Mouse (Mus musculus): ENCODE measurements around the gene Aanat. TPM values are rescaled to one million over a fixed set of nuclear protein-coding genes. Genes with fewer than 3 reads are reported as not detected.
"Not testable (repeated sequence)": the region's sequence is repeated elsewhere in the genome, so short reads cannot be mapped to it uniquely, and the experiment has no call there.

Gene Aanat
- total and polyA plus RNA-seq, 2 experiments from 2014 or later, result 0.82 to 0.94 TPM

DNA sequence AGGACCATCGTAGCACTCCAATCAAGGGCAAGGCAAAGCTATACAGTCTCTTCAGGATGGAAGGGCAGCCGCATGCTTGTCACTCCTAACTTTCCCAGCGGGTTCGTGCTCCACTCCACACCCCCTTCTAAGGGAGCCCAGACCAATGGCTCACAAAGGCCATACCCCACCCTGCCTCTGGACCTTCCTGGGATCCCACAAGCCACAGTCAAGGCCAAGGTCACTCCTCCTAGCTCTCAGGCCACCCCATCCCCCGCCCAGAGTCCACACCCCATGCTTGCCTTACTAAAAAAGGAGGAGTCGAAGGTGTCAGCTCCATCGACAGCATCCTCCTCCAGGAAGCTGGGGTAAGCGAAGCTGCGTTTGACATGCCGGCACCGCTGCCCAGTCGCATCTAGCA lies 17.9 kb downstream of the Aanat start:
- 91% methylated on average over 12 of the region's 12 CpGs for WGBS
- DNase-seq (ENCODE audit: low spot score) (no peak), ATAC-seq (ENCODE audit: low FRiP score) (no peak)
- no peaks in the 10 kb centered on the region for H3K4me1 ChIP-seq (ENCODE audit: insufficient read depth, low read length)
- H3K4me3 ChIP-seq (ENCODE audit: low read depth, low read length), result no peak overlapping the region
- no peaks in the 10 kb centered on the region for H3K27me3 ChIP-seq (ENCODE audit: insufficient read depth, low read length)
- H3K9me3 ChIP-seq (ENCODE audit: low read length), result no peaks in the 10 kb centered on the region
- H3K27ac ChIP-seq (ENCODE audit: low read depth, low read length), result no peak overlapping the region
- H3K9ac ChIP-seq (replicated peaks; ENCODE audit: low read length, poor library complexity, severe bottlenecking), result no peak overlapping the region
- TF ChIP-seq CTCF (IDR thresholded peaks at IDR 0.05), result no peak
- no peaks in the 10 kb centered on the region for H3K36me3 ChIP-seq (ENCODE audit: insufficient read depth, low read length)
- no peak overlapping the region for H3K4me2 ChIP-seq (ENCODE audit: low read depth, low read length, poor library complexity, severe bottlenecking)

DNA sequence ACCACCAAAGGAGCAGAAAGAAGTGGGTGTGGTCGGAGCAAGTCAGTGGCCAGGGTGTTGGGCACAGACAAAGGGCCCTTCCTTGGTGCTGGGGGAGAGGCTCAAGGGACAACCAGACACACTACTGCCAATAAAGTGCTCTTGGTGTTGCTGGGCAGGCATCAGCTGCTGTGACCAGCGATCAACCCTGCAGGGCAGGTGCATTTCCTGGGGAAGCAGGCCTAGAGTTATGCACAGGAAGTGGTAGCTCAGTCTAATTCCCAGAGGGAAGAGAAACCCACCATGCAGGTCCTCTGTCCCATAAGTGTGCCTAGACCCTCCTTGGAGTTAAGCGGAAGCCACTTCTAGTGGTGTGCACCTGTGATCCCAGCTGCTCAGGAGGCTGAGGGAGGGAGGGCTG lies 21.5 kb downstream of the Aanat start:
- Histone ChIP-seq H3K4me2 (ENCODE audit: low read depth, low read length, poor library complexity, severe bottlenecking) (no peak overlapping the region), H3K9ac (replicated peaks; ENCODE audit: low read length, poor library complexity, severe bottlenecking) (no peak overlapping the region), H3K9me3 (ENCODE audit: low read length) (no peaks in the 10 kb centered on the region), H3K27ac (ENCODE audit: low read depth, low read length) (no peak overlapping the region), H3K4me3 (ENCODE audit: low read depth, low read length) (no peak overlapping the region), H3K4me1 (ENCODE audit: insufficient read depth, low read length) (no peaks in the 10 kb centered on the region), H3K36me3 (ENCODE audit: insufficient read depth, low read length) (no peaks in the 10 kb centered on the region), H3K27me3 (ENCODE audit: insufficient read depth, low read length) (no peaks in the 10 kb centered on the region)
- ATAC-seq (ENCODE audit: low FRiP score) (no peak), DNase-seq (ENCODE audit: low spot score) (no peak)
- 94% methylated on average over 3 of the region's 3 CpGs for WGBS
- TF ChIP-seq CTCF (IDR thresholded peaks at IDR 0.05), result no peak

DNA sequence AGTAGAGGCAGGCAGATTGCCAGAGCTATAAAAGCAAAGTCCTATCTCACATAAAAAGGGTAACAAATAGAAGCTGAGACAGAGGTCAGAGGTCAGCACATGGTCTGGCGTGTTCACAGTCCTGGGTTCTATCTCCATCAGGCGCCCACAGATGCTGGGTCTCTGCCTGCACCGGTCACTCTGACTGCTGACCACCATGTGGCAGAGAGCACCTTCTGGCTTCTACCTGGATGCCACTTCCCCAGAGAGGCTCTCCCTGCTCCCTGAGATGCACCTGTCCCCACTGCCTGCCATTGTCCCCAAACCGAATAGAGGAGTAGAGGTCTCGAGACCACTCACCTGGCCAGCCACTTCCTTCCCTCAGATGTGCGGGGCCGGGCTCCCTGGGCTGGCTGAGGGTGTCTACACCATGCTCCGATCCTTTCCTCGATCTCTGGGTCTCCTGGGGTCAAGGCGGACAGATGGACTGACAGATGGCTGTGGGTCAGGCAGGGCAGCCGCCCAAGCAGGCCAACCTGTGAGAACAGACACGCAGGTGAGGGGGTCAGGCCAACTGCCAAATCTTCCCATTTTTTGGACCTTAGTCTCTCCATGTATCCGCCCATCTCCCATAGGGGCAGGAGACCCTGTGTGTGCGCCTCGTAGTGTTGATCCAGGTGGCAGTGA lies 23.9 kb downstream of the Aanat start:
- H3K27ac ChIP-seq (ENCODE audit: low read depth, low read length), result no peak overlapping the region
- no peaks in the 10 kb centered on the region for H3K4me1 ChIP-seq (ENCODE audit: insufficient read depth, low read length)
- H3K27me3 ChIP-seq (ENCODE audit: insufficient read depth, low read length), result no peaks in the 10 kb centered on the region
- 85% methylated on average over 15 of the region's 15 CpGs for WGBS
- no peak overlapping the region for H3K9ac ChIP-seq (replicated peaks; ENCODE audit: low read length, poor library complexity, severe bottlenecking)
- H3K36me3 ChIP-seq (ENCODE audit: insufficient read depth, low read length), result no peaks in the 10 kb centered on the region
- no peak for TF ChIP-seq CTCF (IDR thresholded peaks at IDR 0.05)
- H3K4me3 ChIP-seq (ENCODE audit: low read depth, low read length), result no peak overlapping the region
- ATAC-seq (ENCODE audit: low FRiP score) (no peak), DNase-seq (ENCODE audit: low spot score) (no peak)
- no peak overlapping the region for H3K4me2 ChIP-seq (ENCODE audit: low read depth, low read length, poor library complexity, severe bottlenecking)
- H3K9me3 ChIP-seq (ENCODE audit: low read length), result no peaks in the 10 kb centered on the region

- not testable (repeated sequence) for H3K9me3 ChIP-seq (ENCODE audit: low read length); H3K36me3 ChIP-seq (ENCODE audit: insufficient read depth, low read length); H3K27me3 ChIP-seq (ENCODE audit: insufficient read depth, low read length); H3K4me3 ChIP-seq (ENCODE audit: low read depth, low read length); DNase-seq (ENCODE audit: low spot score); H3K27ac ChIP-seq (ENCODE audit: low read depth, low read length); H3K9ac ChIP-seq (replicated peaks; ENCODE audit: low read length, poor library complexity, severe bottlenecking); ATAC-seq (ENCODE audit: low FRiP score); H3K4me1 ChIP-seq (ENCODE audit: insufficient read depth, low read length); H3K4me2 ChIP-seq (ENCODE audit: low read depth, low read length, poor library complexity, severe bottlenecking)
- 88% methylated on average over 8 of the region's 9 CpGs for WGBS
Observed at GRCm38 (mm10) chr11:116611168-116611567, 24.9 kb downstream of the Aanat start.

GRCm38 (mm10) chr11:116611883-116612282 lies 25.7 kb downstream of the Aanat start:
- H3K4me1 ChIP-seq (ENCODE audit: insufficient read depth, low read length), result no peaks in the 10 kb centered on the region
- no peaks in the 10 kb centered on the region for H3K27me3 ChIP-seq (ENCODE audit: insufficient read depth, low read length)
- H3K4me3 ChIP-seq (ENCODE audit: low read depth, low read length), result no peak overlapping the region
- H3K4me2 ChIP-seq (ENCODE audit: low read depth, low read length, poor library complexity, severe bottlenecking), result no peak overlapping the region
- no peak overlapping the region for H3K27ac ChIP-seq (ENCODE audit: low read depth, low read length)
- TF ChIP-seq CTCF (IDR thresholded peaks at IDR 0.05), result no peak
- DNase-seq (ENCODE audit: low spot score) (no peak), ATAC-seq (ENCODE audit: low FRiP score) (no peak)
- WGBS, result 92% methylated on average over 9 of the region's 9 CpGs
- no peak overlapping the region for H3K9ac ChIP-seq (replicated peaks; ENCODE audit: low read length, poor library complexity, severe bottlenecking)
- H3K36me3 ChIP-seq (ENCODE audit: insufficient read depth, low read length), result no peaks in the 10 kb centered on the region
- H3K9me3 ChIP-seq (ENCODE audit: low read length), result no peaks in the 10 kb centered on the region

GRCm38 (mm10) chr11:116612554-116612953 lies 26.3 kb downstream of the Aanat start:
- no peak overlapping the region for H3K4me2 ChIP-seq (ENCODE audit: low read depth, low read length, poor library complexity, severe bottlenecking)
- no peak for DNase-seq (ENCODE audit: low spot score)
- H3K27ac ChIP-seq (ENCODE audit: low read depth, low read length), result no peak overlapping the region
- ATAC-seq (ENCODE audit: low FRiP score), result no peak
- no peak overlapping the region for H3K9ac ChIP-seq (replicated peaks; ENCODE audit: low read length, poor library complexity, severe bottlenecking)
- no peaks in the 10 kb centered on the region for H3K36me3 ChIP-seq (ENCODE audit: insufficient read depth, low read length)
- no peaks in the 10 kb centered on the region for H3K9me3 ChIP-seq (ENCODE audit: low read length)
- H3K4me1 ChIP-seq (ENCODE audit: insufficient read depth, low read length), result no peaks in the 10 kb centered on the region
- no peak overlapping the region for H3K4me3 ChIP-seq (ENCODE audit: low read depth, low read length)
- no peaks in the 10 kb centered on the region for H3K27me3 ChIP-seq (ENCODE audit: insufficient read depth, low read length)
- no peak for TF ChIP-seq CTCF (IDR thresholded peaks at IDR 0.05)
- WGBS, result 83% methylated on average over 1 of the region's 1 CpGs

Measured in midbrain, postnatal 0 days (tissue).